Mouse (Mus musculus): Measurements from ENCODE around the gene Pitpnm2. TPM values are rescaled to one million over a fixed set of nuclear protein-coding genes. Genes with fewer than 3 reads are reported as not detected.

The Pitpnm2 gene
- polyA plus RNA-seq, 1 experiment from 2014 or later, result 4.8 TPM

DNA sequence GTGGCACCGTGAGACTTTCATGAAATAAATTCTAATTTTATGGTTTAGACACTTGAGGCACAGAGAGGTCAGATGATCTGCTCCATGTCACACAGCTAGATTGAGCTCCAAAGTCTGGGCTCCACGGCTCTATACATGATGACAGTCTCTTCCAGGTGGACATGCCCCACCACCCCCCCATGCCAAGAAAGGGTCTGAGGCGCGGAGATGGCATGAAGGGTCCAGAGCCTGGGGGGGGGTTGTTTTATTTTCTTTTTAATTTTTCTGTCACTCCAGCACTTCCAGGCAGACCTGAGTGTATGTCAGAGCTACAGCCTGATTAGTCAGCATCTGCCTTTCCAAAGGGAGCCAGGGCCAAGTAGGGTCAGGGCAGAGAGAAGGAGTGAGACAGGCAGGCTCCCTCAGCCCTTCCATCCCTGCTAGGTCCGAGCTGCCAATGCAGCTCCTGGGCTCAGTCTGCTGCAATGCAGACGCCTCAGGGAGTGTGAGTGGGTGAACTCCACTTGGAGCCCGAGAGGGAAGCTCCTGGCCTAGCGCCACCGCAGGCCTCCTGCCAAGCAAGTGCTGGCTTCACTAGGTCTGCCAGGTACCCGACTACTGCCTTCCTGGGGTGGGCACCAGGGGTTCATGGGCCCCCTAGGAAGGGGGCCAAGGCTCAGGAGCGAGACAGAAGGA is 156.3 kb downstream of the Pitpnm2 start:
- Histone ChIP-seq H3K9ac (no peak overlapping the region), H3K4me3 (no peak overlapping the region), H3K27ac (no peak overlapping the region), H3K4me1 (peaks cover 18% of the 10 kb centered on the region), H3K27me3 (peaks cover 15% of the 10 kb centered on the region), H3K4me2 (no peak overlapping the region), H3K36me3 (no peaks in the 10 kb centered on the region), H3K9me3 (no peaks in the 10 kb centered on the region)
- ATAC-seq (ENCODE audit: insufficient number of reproducible peaks, low FRiP score, low TSS enrichment, low read depth), result no peak
- WGBS, result 62% methylated on average over 11 of the region's 11 CpGs

DNA sequence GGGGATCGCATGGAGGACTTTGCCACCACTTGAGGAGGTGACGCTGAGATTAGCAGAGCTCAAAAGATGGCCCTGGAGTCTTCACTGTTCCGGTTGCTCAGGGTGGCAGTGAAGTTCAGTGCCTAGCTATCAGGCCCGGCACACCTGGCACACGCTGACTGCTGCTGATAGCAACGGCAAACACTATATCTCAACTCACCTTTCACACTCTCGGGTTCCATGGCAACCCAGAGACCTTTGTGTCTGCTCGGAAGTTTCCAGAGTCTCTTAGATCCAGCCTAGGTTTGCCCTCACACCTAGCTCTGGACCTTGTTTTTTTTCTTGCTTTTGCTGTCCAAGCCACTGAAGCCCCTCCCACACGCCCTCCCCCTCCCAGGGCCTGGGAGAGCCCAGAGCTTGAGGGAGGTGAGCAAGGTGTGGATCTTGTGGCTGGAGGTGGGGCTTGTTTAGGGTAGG is 157.6 kb downstream of the Pitpnm2 start:
- peaks cover 15% of the 10 kb centered on the region for H3K27me3 ChIP-seq
- no peak for ATAC-seq (ENCODE audit: insufficient number of reproducible peaks, low FRiP score, low TSS enrichment, low read depth)
- H3K36me3 ChIP-seq, result no peaks in the 10 kb centered on the region
- H3K27ac ChIP-seq, result no peak overlapping the region
- H3K9ac ChIP-seq, result no peak overlapping the region
- H3K9me3 ChIP-seq, result no peaks in the 10 kb centered on the region
- H3K4me1 ChIP-seq, result peaks cover 18% of the 10 kb centered on the region
- H3K4me3 ChIP-seq, result no peak overlapping the region
- WGBS, result 67% methylated on average over 9 of the region's 9 CpGs
- no peak overlapping the region for H3K4me2 ChIP-seq

DNA sequence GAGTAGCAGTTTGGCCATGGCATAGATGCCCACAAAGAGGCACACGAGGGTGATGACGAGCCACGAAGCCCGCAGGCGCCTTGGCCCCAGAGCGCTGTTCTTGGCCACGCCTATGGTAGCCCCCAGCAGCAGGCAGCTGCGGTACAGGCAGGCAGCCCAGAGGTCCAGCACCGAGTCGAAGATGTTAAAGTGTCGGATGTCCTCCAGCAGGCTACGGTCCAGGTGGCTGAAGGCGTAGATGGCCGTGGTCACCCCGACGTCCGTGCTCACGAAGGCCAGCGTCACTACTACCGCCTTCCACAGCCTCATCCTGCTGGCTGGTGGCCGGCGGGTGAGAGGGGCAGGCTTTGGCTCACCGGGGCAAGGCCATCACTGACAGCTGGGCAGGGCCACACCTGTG is 159.7 kb downstream of the Pitpnm2 start:
- 76% methylated on average over 23 of the region's 23 CpGs for WGBS
- H3K4me1 ChIP-seq, result peaks cover 10% of the 10 kb centered on the region
- H3K27me3 ChIP-seq, result peaks cover 8% of the 10 kb centered on the region; the same call in 1 of the 2 replicates
- no peak overlapping the region for H3K9ac ChIP-seq
- no peaks in the 10 kb centered on the region for H3K9me3 ChIP-seq
- no peaks in the 10 kb centered on the region for H3K36me3 ChIP-seq
- ATAC-seq (ENCODE audit: insufficient number of reproducible peaks, low FRiP score, low TSS enrichment, low read depth), result no peak
- H3K4me3 ChIP-seq, result no peak overlapping the region
- no peak overlapping the region for H3K27ac ChIP-seq
- no peak overlapping the region for H3K4me2 ChIP-seq

DNA sequence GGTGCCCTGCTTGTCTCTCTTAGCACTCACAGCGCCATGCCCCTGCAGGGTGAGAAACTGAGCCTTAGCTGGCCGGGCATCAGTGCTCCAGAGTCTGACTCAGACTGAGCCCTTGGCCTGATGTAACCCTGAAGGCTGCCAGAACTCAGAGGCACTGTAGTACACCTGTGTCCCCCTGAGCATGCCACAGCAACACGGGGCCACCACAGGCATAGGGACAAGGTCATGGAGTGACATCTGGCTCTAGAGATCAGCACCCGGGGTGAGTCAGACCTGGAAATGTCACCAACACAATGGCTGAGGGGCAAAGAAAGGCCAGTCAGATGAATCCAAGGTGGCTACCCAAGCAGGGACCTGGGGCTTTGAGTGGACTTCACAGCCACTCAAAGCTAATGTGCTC is 162.7 kb downstream of the Pitpnm2 start:
- no peak overlapping the region for H3K4me2 ChIP-seq

DNA sequence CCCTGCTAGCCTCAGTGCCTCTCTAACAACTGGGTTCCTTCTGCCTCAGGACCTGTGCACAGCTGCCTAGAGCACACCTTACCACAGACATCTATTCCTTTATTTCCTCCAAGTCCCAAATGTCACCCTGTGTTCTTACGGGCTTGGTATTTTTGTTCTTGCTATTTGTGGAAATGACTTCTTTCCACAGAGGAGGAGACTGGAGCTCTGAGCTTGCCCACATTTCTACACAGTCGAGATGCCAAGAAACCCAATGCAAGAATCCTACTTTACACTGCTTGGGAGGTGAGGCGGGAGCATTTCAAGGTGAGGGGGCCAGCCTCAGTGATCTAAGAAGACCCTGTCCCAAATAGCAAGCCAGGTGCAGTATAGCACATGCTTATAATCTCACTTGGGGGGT is 164.0 kb downstream of the Pitpnm2 start:
- no peak overlapping the region for H3K4me3 ChIP-seq
- peaks cover 7% of the 10 kb centered on the region; the same call in 1 of the 2 replicates for H3K4me1 ChIP-seq
- WGBS, result 71% methylated on average over 3 of the region's 3 CpGs
- no peaks in the 10 kb centered on the region for H3K36me3 ChIP-seq
- no peak overlapping the region for H3K9ac ChIP-seq
- H3K27me3 ChIP-seq, result no peaks in the 10 kb centered on the region
- no peak for ATAC-seq (ENCODE audit: insufficient number of reproducible peaks, low FRiP score, low TSS enrichment, low read depth)
- no peak overlapping the region for H3K27ac ChIP-seq
- H3K9me3 ChIP-seq, result no peaks in the 10 kb centered on the region
- H3K4me2 ChIP-seq, result no peak overlapping the region

More for the DNA sequence above, 162.7 kb downstream of the Pitpnm2 start:
- Histone ChIP-seq H3K4me3 (no peak overlapping the region), H3K27ac (no peak overlapping the region), H3K4me1 (peaks cover 7% of the 10 kb centered on the region; the same call in 1 of the 2 replicates), H3K27me3 (no peaks in the 10 kb centered on the region), H3K36me3 (no peaks in the 10 kb centered on the region), H3K9ac (no peak overlapping the region), H3K9me3 (no peaks in the 10 kb centered on the region)
- 73% methylated on average over 4 of the region's 4 CpGs for WGBS
- no peak for ATAC-seq (ENCODE audit: insufficient number of reproducible peaks, low FRiP score, low TSS enrichment, low read depth)

DNA sequence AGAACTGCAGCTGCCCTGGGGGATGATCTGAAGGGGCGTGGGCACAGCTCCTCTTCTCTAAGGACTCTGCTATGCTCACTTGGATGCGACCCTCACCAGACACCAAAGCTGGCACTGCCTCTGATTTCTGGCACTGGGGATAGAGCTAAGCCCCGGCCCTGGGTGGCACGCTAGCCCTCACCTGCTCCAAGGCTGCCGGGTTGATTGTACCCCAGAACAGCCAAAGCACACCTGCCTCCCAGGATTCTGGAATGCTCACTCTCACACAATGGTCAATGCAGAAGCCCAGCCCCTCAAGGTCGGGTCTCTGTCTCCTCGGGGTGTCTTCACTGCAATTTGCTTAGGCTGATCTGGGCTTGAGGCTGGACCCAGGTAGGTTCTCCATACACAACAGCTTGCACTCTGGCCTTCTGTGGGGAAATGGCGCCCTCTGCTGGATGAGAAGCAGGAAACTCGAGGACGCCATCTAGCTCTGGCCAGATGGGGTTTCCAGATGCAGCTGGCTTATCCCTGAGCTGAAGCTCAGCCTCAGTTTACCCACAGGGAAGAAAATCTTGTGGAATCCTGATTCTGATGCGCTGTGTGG is 164.9 kb downstream of the Pitpnm2 start:
- Histone ChIP-seq H3K36me3 (no peaks in the 10 kb centered on the region), H3K27ac (0 out of 2 replicates have a peak overlapping the region, but pooled peaks have one; percentile 27), H3K4me3 (no peak overlapping the region), H3K9me3 (no peaks in the 10 kb centered on the region), H3K4me1 (peaks cover 7% of the 10 kb centered on the region; the same call in 1 of the 2 replicates), H3K4me2 (no peak overlapping the region), H3K27me3 (no peaks in the 10 kb centered on the region), H3K9ac (no peak overlapping the region)
- WGBS, result 36% methylated on average over 11 of the region's 11 CpGs
- no peak; the same call in 1 of the 2 replicates for ATAC-seq (ENCODE audit: insufficient number of reproducible peaks, low FRiP score, low TSS enrichment, low read depth)

DNA sequence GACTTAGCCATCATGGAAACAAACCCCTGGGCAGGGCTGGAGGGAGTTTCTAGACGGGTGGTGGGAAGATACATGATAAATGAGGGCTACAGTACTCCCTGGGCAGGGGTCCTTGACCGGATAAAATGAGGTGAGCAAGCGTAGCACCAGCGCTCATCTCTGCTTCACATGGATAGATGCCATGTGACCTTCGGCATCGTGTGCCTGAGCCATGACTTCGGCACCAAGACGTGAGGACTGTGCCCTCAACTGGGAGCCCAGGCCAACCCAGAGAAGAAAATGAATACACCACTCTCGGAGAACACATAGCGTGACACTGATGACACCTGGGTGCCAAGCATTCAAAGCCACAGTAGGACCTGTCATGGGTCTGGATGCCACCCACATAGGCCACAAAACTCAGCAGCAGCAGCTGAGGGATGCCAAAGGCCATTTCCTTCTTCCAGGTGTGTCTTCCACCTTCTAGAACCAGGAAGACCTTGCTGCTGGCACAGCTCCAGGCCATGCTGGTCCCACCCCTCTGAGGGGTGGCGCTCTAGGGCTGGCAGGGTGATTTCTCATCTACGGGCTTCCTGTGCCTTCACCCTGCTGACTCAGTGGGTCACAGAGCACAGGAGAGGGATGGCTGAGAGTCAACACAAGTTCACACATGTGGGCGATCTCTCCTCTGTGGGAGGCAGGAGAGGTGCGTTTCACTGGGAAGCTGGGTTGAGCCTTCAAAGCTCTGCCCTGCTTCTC is 165.5 kb downstream of the Pitpnm2 start:
- H3K4me3 ChIP-seq, result no peak overlapping the region
- WGBS, result 81% methylated on average over 14 of the region's 14 CpGs
- H3K4me1 ChIP-seq, result peaks cover 12% of the 10 kb centered on the region
- H3K9me3 ChIP-seq, result no peaks in the 10 kb centered on the region
- H3K27me3 ChIP-seq, result no peaks in the 10 kb centered on the region
- no peaks in the 10 kb centered on the region for H3K36me3 ChIP-seq
- no peak overlapping the region for H3K4me2 ChIP-seq
- H3K9ac ChIP-seq, result no peak overlapping the region
- ATAC-seq (ENCODE audit: insufficient number of reproducible peaks, low FRiP score, low TSS enrichment, low read depth), result no peak
- H3K27ac ChIP-seq, result no peak overlapping the region

DNA sequence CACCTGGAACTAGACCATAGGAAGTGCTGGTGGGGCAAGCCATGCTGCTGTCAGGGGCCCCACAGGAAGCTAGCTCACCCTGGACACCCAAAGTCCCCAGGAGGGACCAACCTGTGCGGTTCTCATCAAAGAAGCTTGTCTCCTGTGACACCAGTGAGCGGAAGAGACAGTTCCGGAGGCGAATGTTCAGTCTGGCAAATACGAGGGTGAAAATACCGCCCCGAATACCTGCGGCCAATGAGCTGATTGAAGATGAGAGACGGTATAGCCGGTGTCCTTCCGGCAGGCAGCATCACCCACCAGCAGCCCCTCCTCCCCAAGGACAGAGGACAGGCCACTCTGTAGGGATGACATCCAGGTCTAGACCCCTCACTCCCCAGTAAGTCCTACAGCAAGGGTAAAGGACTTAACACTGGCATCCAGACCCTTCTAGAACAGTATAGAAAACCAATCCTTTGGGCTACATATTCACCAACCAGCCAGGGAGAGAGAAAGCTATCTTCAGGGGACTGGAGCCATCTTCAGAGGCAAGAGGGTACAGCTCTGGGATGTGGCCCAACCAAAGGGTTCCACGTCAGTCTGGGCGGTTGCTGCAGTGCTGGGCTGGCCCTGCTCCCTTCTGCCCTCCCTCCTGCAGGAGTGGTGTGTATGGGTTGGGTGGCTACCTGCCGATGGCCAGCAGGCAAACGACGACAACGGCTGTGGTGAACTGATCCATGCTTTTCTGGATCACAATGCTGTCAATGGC is 166.4 kb downstream of the Pitpnm2 start:
- Histone ChIP-seq H3K4me3 (no peak overlapping the region), H3K36me3 (no peaks in the 10 kb centered on the region), H3K27ac (no peak overlapping the region), H3K4me1 (peaks cover 21% of the 10 kb centered on the region), H3K27me3 (no peaks in the 10 kb centered on the region; the same call in 1 of the 2 replicates), H3K4me2 (no peak overlapping the region), H3K9ac (no peak overlapping the region), H3K9me3 (no peaks in the 10 kb centered on the region)
- 89% methylated on average over 17 of the region's 17 CpGs for WGBS
- no peak for ATAC-seq (ENCODE audit: insufficient number of reproducible peaks, low FRiP score, low TSS enrichment, low read depth)

DNA sequence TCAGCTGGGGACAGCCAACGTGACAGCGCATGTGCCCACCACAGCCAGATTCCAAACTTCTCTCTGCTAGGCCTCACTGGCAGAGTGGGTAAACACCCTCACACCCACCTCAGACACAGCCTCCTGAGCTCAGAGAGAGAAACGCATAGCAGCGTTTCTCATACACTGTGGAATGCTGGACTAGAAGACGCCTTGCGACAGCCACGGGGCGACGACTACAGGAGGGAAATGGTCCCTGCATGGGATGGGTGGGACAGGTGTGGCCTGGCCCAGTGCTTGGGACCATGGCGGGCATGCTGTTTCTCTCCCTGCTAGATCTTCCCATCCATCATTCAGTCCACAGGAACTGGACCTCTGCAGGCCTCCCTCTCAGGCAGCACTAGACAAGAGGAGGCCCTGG is 167.1 kb downstream of the Pitpnm2 start:
- Histone ChIP-seq H3K36me3 (no peaks in the 10 kb centered on the region), H3K9me3 (no peaks in the 10 kb centered on the region), H3K27ac (no peak overlapping the region), H3K27me3 (no peaks in the 10 kb centered on the region; the same call in 1 of the 2 replicates), H3K4me2 (no peak overlapping the region), H3K4me3 (no peak overlapping the region), H3K9ac (no peak overlapping the region), H3K4me1 (peaks cover 21% of the 10 kb centered on the region)
- no peak for ATAC-seq (ENCODE audit: insufficient number of reproducible peaks, low FRiP score, low TSS enrichment, low read depth)
- WGBS, result 75% methylated on average over 10 of the region's 10 CpGs

DNA sequence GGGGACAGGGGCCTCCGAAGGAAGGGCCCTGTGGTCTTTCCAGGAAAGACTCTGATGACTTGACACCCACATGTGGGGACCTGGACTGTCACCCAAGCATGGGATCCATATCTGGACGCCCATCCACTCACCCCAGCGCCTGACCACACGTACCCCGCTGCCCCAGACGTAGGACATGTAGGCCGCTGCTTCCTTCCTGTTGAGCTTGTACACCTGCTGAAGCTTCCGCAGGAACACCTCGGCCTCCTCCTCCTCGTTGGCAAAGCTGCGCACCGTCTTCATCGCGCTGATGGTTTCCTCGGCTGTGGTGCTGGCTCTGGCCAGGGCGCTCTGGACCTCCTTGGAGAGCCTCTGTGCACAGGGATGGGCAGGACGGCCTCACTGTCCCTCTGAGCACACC is 169.7 kb downstream of the Pitpnm2 start:
- Histone ChIP-seq H3K27ac (no peak overlapping the region), H3K4me3 (no peak overlapping the region), H3K4me1 (peaks cover 37% of the 10 kb centered on the region), H3K9ac (no peak overlapping the region), H3K27me3 (no peaks in the 10 kb centered on the region; the same call in 1 of the 2 replicates), H3K36me3 (no peaks in the 10 kb centered on the region), H3K9me3 (no peaks in the 10 kb centered on the region), H3K4me2 (no peak overlapping the region)
- ATAC-seq (ENCODE audit: insufficient number of reproducible peaks, low FRiP score, low TSS enrichment, low read depth), result no peak
- 92% methylated on average over 17 of the region's 17 CpGs for WGBS

DNA sequence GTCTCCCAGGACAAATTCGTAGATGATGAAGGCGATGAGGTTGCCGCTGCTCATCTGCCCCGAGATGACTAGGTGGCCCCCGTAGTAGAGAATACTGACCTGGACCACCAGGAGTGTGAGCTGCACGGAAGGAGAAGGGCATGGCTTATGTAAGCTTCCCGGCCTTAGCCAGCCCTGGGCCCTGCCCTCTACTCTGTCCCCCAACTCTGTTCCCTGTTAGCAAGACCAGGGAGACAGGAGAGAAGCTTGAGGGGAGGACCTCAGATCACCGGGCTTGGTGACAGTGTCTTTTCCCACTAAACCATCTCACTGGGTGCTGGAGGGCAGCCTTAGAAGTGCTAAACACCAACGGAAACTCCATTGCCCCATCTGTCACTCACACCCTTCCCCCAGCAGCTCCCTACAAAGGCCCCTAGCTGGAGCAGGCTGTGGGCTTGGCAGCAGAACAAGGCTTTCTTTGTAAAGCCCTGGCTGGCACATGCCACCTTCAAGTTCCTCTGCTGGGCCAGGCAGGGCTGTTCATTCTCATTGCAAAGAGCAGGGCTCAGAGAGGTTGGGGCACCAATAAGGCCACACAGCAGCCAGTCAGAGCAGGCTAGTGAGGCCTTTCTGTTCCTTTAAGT is 170.7 kb downstream of the Pitpnm2 start:
- WGBS, result 56% methylated on average over 9 of the region's 9 CpGs
- Histone ChIP-seq H3K4me1 (peaks cover 31% of the 10 kb centered on the region), H3K4me2 (0 out of 2 replicates have a peak overlapping the region, but pooled peaks have one; percentile 3), H3K4me3 (no peak overlapping the region), H3K27me3 (no peaks in the 10 kb centered on the region; the same call in 1 of the 2 replicates), H3K36me3 (no peaks in the 10 kb centered on the region), H3K9me3 (no peaks in the 10 kb centered on the region), H3K9ac (no peak overlapping the region), H3K27ac (peak overlapping the region; percentile 77)
- ATAC-seq (ENCODE audit: insufficient number of reproducible peaks, low FRiP score, low TSS enrichment, low read depth), result peak; percentile 68

All from limb, embryonic 15.5 days (tissue).